Mouse (Mus musculus) small intestine, adult 10 weeks (tissue): ENCODE results near the gene Txlng. TPM values are rescaled to one million over a fixed set of nuclear protein-coding genes. Genes with fewer than 3 reads are reported as not detected.

Experiments
- polyA plus RNA-seq: library from polyadenylated mRNA; stranded (reverse); fragments of 350-450 nt; fragmentation: Illumina TruSeq; extraction: RNeasy Lipid Tissue Mini Kit (QIAGEN cat#74804); gene quantifications from one replicate; pipeline ENCODE4 v1.2.3, GENCODE M21; 2014; ENCODE audit warnings: low replicate concordance

Txlng gene
- 110 TPM for polyA plus RNA-seq

DNA sequence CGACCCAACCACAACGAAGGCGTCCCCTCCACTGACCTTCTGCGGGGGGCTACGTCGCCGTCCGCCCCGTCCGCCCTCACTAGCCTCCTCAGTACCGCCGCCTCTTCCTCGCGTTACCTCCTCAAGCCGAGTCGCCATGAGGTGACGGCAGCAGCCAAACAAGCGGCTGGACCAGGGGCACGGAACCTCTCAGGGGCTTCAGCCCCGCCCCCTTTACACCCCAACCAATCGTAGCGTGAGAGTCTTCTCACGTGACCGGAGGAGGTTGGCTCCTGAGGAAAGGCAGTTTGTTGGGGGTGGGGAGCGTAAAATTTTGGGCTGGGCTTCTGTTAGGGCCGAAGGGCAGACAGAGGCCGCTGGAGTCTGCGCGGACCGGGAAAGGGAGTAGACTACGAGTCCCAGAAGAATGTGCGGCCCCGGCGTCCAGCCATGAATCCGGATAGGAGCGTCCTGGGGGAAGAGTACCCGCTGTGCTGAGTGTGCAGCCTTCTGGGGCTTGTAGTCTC, at the start of gene Txlng:
Txlng (minus strand) TSS at position 252 of the 506 bp plus-strand sequence.

DNA sequence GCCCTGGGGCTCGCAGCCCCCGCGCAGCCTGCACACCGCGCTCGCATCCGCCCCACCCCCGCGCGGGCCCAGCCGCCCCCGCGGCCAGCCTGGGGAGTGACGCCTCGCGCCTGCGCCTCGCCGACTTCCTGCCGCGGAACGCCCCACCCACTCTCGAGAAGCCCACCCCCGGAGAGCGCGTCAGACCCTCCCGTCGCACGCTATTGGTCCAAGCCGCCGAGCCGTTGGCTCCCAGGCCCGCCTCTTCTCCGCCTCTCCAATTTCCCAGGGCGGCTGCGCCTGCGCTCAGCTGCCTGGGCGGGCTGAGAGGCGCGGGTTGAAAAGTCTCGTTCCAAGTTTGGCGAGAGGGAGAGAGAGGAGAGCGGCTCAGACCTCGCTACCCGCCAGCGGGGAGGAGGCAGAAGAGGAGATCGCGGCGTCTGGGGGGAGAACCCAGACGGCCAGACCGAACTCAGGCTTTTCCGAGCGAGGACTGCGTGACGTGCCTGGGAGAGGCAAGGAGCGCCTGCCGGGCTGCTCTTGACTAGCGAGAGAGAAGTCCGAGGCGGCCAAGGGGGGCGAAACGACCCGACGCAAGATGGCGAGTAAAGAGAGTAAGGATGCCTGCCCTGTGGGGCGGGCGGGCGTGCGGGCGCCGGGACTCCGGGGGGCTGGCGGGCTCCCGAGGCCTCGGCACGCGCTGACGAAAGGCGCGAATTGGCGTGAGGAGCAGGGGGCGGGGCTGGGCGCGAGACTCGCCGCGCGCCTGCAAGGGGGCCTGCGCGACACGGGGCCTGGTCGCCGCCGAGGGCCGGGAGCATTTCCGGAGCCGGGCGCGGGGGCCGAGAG, 68.9 kb downstream of the Txlng start, which contains the start of gene Rbbp7:
Rbbp7 (plus strand) TSS at position 288 of the 828 bp plus-strand sequence.

Other genes starting within 250 kb of the Txlng start
- gene Reps2, start 185.8 kb downstream of the Txlng start, polyA plus RNA-seq = 27.3 TPM
- gene Rbbp7, start 69.1 kb downstream of the Txlng start, polyA plus RNA-seq = 232 TPM
- 269 TPM for gene Syap1, start 59.0 kb upstream of the Txlng start, polyA plus RNA-seq
- 40.0 TPM for gene Ctps2, start 71.8 kb upstream of the Txlng start, polyA plus RNA-seq
- 953 TPM for gene S100g, start 135.1 kb upstream of the Txlng start, polyA plus RNA-seq